Mouse (Mus musculus) cerebellum, postnatal 14 days (tissue): ENCODE results near the gene Adarb2.

Experiments
- DNase-seq, 2 experiments: peaks; one replicate each; pipeline ENCODE4 v3.0.0; 2021; ENCODE audit warnings: mixed read lengths in 2 of 2

Gene Adarb2

DNA sequence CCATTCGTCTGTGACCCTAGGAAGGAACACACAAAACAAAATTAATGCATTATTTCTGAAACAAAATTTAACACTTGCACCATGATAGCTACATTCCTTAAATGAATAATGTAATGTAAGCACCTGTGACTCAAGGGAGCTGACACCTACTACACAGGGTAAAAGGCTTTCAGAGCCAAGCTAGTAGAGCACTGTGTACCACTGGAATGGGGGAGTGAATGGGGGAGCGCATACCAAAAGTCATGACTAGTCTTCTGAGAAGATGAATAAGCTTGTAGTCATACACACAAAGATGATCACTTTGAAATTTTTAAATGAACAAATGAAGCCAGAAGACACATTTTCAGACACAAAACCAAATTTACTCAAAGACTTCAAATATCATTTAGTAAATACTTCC is 603.3 kb downstream of the Adarb2 start:
- DNase-seq: no peak
